Mouse (Mus musculus) lung, embryonic 16.5 days (tissue): ENCODE measurements around the gene Rxylt1. TPM values are rescaled to one million over a fixed set of nuclear protein-coding genes. Genes with fewer than 3 reads are reported as not detected.
A peak's percentile ranks its signal among the peaks of the same experiment; 100 is the strongest.

Experiments
- ATAC-seq: fragments of 200-750 bp; cut with Nextera tagmentation; 2 replicates; pipeline ENCODE4 v1.8.0; 2017; ENCODE audit warnings: low read depth, mild to moderate bottlenecking, moderate library complexity
- H3K27ac ChIP-seq: fragments of 300-500 bp; sonication (generic); 2 replicates; pipeline ENCODE4 v1.5.1; 2014; ENCODE audit warnings: mild to moderate bottlenecking, control low read depth, low read length
- H3K27me3 ChIP-seq: fragments of 300-500 bp; sonication (generic); 2 replicates; pipeline ENCODE4 v1.6.1; 2014; ENCODE audit warnings: low read depth, low read length, mixed read lengths; ENCODE audit not compliant: control insufficient read depth, insufficient read depth
- H3K36me3 ChIP-seq: fragments of 300-500 bp; sonication (generic); 2 replicates; pipeline ENCODE4 v1.6.1; 2014; ENCODE audit warnings: low read length; ENCODE audit not compliant: control insufficient read depth, insufficient read depth
- H3K4me1 ChIP-seq: fragments of 300-500 bp; sonication (generic); replicated peaks from 2 replicates; pipeline ENCODE4 v1.6.1; 2014; ENCODE audit warnings: low read length, mixed read lengths; ENCODE audit not compliant: control insufficient read depth, insufficient read depth
- H3K4me2 ChIP-seq: fragments of 300-500 bp; sonication (generic); 2 replicates; pipeline ENCODE4 v1.6.1; 2014; ENCODE audit warnings: low read depth, low read length, control low read depth
- H3K4me3 ChIP-seq: fragments of 300-500 bp; sonication (generic); 2 replicates; pipeline ENCODE4 v1.5.1; 2014; ENCODE audit warnings: mild to moderate bottlenecking, low read length, control low read depth
- H3K9ac ChIP-seq: fragments of 300-500 bp; sonication (generic); 2 replicates; pipeline ENCODE4 v1.6.1; 2014; ENCODE audit warnings: low read length, control low read depth
- H3K9me3 ChIP-seq: fragments of 300-500 bp; sonication (generic); 2 replicates; pipeline ENCODE4 v1.6.1; 2016; ENCODE audit warnings: low read length; ENCODE audit not compliant: control insufficient read depth
- WGBS: fragments of 180-500 bp; shearing (Covaris S2); extraction: QIAGEN DNeasy Blood & Tissue Kit; methylation state at CpG from one replicate; pipeline ENCODE4 v1.1.7; 2014; 5-methylcytosine and 5-hydroxymethylcytosine counted together
- polyA plus RNA-seq: library from polyadenylated mRNA; unstranded; fragments of >200 nt; fragmentation: Nextera tagmentation; extraction: Ambion mirVana; gene quantifications from 2 replicates; pipeline ENCODE4 v1.2.1, GENCODE M21; 2015

Rxylt1 gene
- polyA plus RNA-seq, 1 experiment from 2014 or later, result 42.2 TPM

GRCm38 (mm10) chr10:122102675-122103074, 5.5 kb upstream of the Rxylt1 start:
- Histone ChIP-seq H3K27ac (no peak overlapping the region), H3K9me3 (no peaks in the 10 kb centered on the region), H3K4me3 (no peak overlapping the region), H3K36me3 (no peaks in the 10 kb centered on the region), H3K4me1 (0 out of 2 replicates have a peak, but pooled peaks cover 3% of the 10 kb centered on the region), H3K27me3 (no peaks in the 10 kb centered on the region), H3K4me2 (no peak overlapping the region), H3K9ac (no peak overlapping the region)
- ATAC-seq, result no peak
- WGBS, result 57% methylated on average over 5 of the region's 5 CpGs

DNA sequence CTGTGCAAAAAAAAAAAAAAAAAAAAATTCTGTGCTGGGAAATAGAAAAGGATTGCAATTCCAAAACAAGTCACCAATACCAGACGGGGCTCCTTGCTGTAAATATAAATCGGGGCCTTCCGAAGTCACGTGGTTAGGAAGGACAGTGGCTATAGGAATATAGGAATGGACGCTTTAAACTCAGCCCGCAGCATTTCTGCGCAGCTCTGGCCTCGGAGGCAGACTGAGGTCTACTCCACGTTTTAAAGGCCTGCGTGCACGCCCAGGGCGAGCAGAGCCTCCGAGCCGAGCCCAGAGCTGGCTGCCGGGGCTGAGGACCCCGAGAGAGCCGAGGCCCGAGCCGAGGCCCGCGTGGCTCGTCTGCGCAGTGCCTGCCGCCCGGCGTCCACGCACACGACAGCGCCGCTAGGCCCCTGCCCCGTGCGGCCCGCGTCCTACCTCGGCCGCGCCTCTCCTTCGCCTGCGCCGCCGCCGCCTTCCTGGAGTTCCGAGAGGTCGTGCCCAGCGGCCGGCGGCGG, 650 bp downstream of the Rxylt1 start:
- H3K27ac ChIP-seq, result peak overlapping the region; percentile 93
- no peaks in the 10 kb centered on the region; the same call in 1 of the 2 replicates for H3K4me1 ChIP-seq
- no peaks in the 10 kb centered on the region for H3K9me3 ChIP-seq
- no peaks in the 10 kb centered on the region for H3K27me3 ChIP-seq
- H3K4me2 ChIP-seq, result peak overlapping the region; percentile 72
- peak; percentile 73 for ATAC-seq
- H3K4me3 ChIP-seq, result peak overlapping the region; percentile 87
- 0% methylated on average over 34 of the region's 48 CpGs for WGBS
- H3K9ac ChIP-seq, result peak overlapping the region; percentile 92
- H3K36me3 ChIP-seq, result peaks cover 6% of the 10 kb centered on the region

DNA sequence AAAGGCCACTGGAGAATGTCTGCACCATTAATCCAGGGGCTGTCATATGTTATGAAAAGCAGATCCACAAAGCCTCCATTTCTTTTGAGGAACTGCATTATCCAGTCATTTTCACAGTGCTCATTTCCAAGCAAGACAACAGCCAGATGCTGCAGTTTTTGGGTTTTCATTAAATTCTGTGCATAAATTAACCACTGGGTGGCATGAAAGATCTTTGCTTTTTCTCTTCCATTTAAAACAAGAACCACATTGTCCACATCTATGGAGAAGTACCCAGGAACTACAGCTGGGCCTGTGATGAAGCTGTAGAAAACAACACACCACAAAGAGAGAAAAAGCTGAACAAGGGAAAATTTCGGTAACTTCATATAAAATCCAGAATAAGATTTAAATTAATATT, 6.7 kb downstream of the Rxylt1 start:
- H3K4me3 ChIP-seq, result no peak overlapping the region
- no peak overlapping the region for H3K4me2 ChIP-seq
- peaks cover 25% of the 10 kb centered on the region for H3K36me3 ChIP-seq
- 88% methylated on average over 1 of the region's 1 CpGs for WGBS
- H3K27me3 ChIP-seq, result no peaks in the 10 kb centered on the region
- no peak overlapping the region for H3K9ac ChIP-seq
- no peak overlapping the region for H3K27ac ChIP-seq
- peaks cover 9% of the 10 kb centered on the region for H3K9me3 ChIP-seq
- no peak for ATAC-seq
- no peaks in the 10 kb centered on the region; the same call in 1 of the 2 replicates for H3K4me1 ChIP-seq

- Histone ChIP-seq H3K9me3 (no peaks in the 10 kb centered on the region), H3K27ac (no peak overlapping the region), H3K4me1 (no peaks in the 10 kb centered on the region), H3K4me2 (no peak overlapping the region), H3K27me3 (no peaks in the 10 kb centered on the region), H3K36me3 (peaks cover 3% of the 10 kb centered on the region; the same call in 1 of the 2 replicates), H3K9ac (no peak overlapping the region), H3K4me3 (no peak overlapping the region)
- 78% methylated on average over 1 of the region's 1 CpGs for WGBS
- no peak for ATAC-seq
Observed at GRCm38 (mm10) chr10:122081352-122081751, 15.8 kb downstream of the Rxylt1 start.

DNA sequence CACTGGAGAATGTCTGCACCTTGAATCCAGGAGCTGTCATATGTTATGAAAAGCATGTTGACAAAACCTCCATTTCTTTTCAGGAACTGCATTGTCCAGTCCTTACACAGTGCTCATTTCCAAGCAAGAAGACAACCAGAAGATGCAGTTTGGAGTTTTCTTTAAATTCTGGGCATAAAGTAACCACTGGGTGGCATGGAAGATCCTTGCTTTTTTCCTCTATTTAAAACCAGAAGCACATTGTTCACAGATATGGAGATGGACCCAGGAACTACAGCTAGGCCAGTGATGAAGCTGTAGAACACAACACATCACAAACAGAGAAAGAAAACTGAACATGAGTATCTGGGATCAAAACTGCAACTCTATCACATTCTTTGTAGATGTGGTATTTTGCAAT, 28.0 kb downstream of the Rxylt1 start:
- Histone ChIP-seq H3K4me2 (no peak overlapping the region), H3K4me3 (no peak overlapping the region), H3K36me3 (no peaks in the 10 kb centered on the region), H3K27ac (no peak overlapping the region), H3K27me3 (no peaks in the 10 kb centered on the region), H3K9me3 (no peaks in the 10 kb centered on the region), H3K4me1 (no peaks in the 10 kb centered on the region), H3K9ac (no peak overlapping the region)
- no peak for ATAC-seq

GRCm38 (mm10) chr10:122055826-122056225, 41.3 kb downstream of the Rxylt1 start:
- no peak overlapping the region for H3K27ac ChIP-seq
- H3K9ac ChIP-seq, result no peak overlapping the region
- no peaks in the 10 kb centered on the region for H3K36me3 ChIP-seq
- H3K9me3 ChIP-seq, result no peaks in the 10 kb centered on the region
- no peaks in the 10 kb centered on the region for H3K4me1 ChIP-seq
- H3K27me3 ChIP-seq, result no peaks in the 10 kb centered on the region
- WGBS, result 85% methylated on average over 6 of the region's 6 CpGs
- H3K4me3 ChIP-seq, result no peak overlapping the region
- no peak for ATAC-seq
- H3K4me2 ChIP-seq, result no peak overlapping the region

DNA sequence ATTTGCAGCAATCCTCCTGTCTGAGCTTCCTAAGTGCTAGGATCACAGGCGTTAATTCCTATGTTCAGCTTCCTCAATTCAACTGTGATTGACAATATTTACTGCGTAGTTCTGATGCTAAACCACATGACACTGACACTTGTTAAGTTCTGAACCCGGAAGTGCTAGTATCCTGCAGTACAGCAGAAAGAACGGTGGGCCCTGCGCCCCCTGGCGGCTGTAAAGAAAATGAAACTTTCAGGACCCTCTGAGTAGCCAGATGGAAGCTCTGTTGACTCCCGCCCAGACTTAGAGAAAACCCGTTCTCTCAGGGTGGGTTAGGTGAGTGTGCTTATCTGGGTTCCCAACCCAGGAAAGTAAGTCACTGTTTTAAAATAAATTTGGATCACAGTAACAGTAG, 42.6 kb downstream of the Rxylt1 start:
- Histone ChIP-seq H3K9me3 (no peaks in the 10 kb centered on the region), H3K36me3 (no peaks in the 10 kb centered on the region), H3K4me3 (no peak overlapping the region), H3K27ac (no peak overlapping the region), H3K9ac (no peak overlapping the region), H3K4me1 (no peaks in the 10 kb centered on the region), H3K27me3 (no peaks in the 10 kb centered on the region), H3K4me2 (no peak overlapping the region)
- peak; percentile 71; the same call in 1 of the 2 replicates for ATAC-seq
- WGBS, result 13% methylated on average over 8 of the region's 8 CpGs

GRCm38 (mm10) chr10:122051831-122052230, 45.3 kb downstream of the Rxylt1 start:
- Histone ChIP-seq H3K9me3 (no peaks in the 10 kb centered on the region), H3K9ac (no peak overlapping the region), H3K4me1 (no peaks in the 10 kb centered on the region), H3K4me3 (no peak overlapping the region), H3K4me2 (no peak overlapping the region), H3K27ac (no peak overlapping the region), H3K36me3 (no peaks in the 10 kb centered on the region), H3K27me3 (no peaks in the 10 kb centered on the region)
- 24% methylated on average over 6 of the region's 6 CpGs for WGBS
- ATAC-seq, result no peak

- H3K27me3 ChIP-seq, result no peaks in the 10 kb centered on the region
- H3K27ac ChIP-seq, result peak overlapping the region; percentile 81
- H3K9me3 ChIP-seq, result no peaks in the 10 kb centered on the region
- H3K9ac ChIP-seq, result peak overlapping the region; percentile 83
- no peaks in the 10 kb centered on the region for H3K36me3 ChIP-seq
- H3K4me2 ChIP-seq, result peak overlapping the region; percentile 79
- WGBS, result 13% methylated on average over 37 of the region's 44 CpGs
- ATAC-seq, result peak; percentile 85
- H3K4me3 ChIP-seq, result peak overlapping the region; percentile 78
- H3K4me1 ChIP-seq, result peaks cover 4% of the 10 kb centered on the region; the same call in 1 of the 2 replicates
Observed at GRCm38 (mm10) chr10:122047727-122048365, 49.3 kb downstream of the Rxylt1 start.
